In the genomic region with DNA sequence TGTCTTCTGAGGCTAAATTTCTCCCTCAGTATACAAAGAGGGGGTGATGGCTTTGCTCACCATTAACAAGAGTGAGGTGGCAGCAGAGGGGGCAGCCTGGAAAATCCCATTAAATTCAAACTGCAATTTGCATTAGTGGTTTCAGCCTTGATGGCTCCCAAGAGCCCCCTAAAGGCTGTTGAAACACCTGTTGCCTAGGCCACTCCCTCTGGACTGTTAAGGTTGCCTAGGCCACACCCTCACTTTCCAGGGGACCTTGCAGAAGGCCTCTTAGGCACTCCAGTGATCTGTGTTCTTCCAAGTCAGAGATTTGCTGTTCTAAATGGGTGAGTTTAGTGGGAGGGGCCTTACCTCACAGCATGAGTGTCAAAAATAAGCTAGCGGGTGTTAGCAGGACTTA, we compare ENCODE assay signal across 8 mouse cellular contexts.
DNase-seq lines count a peak whose midpoint lies in the region; ATAC-seq and TF ChIP-seq lines count a peak whose summit lies in the region.

No protein-coding gene starts in this region.

- peak in 1 of 2 experiments; percentile 58; a peak in 2 of 4 replicates for TF ChIP-seq CTCF in CH12.LX (conservative IDR thresholded peaks at IDR 0.05 in 1 of 2, IDR thresholded peaks at IDR 0.05 in 1 of 2; ENCODE audit: low read depth in 2 of 2, low read length in 2 of 2)

- peak; percentile 38 for TF ChIP-seq RAD21 in CH12.LX (IDR thresholded peaks at IDR 0.05; ENCODE audit: low read depth, low read length)

- no peak overlapping the region for H3K4me3 ChIP-seq in heart, embryonic 13.5 days
- no peak overlapping the region for H3K4me3 ChIP-seq in CH12.LX (replicated peaks in 1 of 3; ENCODE audit: low read depth in 2 of 3, low read length in 2 of 3, poor library complexity in 1 of 3)
- no peak overlapping the region for H3K4me3 ChIP-seq in hindbrain, embryonic 12.5 days

- TF ChIP-seq POLR2A in CH12.LX (IDR thresholded peaks at IDR 0.05; ENCODE audit: low read depth, low read length): no peak

- peak; percentile 83 for TF ChIP-seq EP300 in CH12.LX (IDR thresholded peaks at IDR 0.05; ENCODE audit: low read length)

- no peak for ATAC-seq in heart, embryonic 13.5 days (ENCODE audit: extremely low read depth, insufficient number of reproducible peaks, low FRiP score, low TSS enrichment)
- ATAC-seq in hindbrain, embryonic 12.5 days (ENCODE audit: low FRiP score): no peak
- peak; percentile 65 for ATAC-seq in megakaryocyte progenitor cell, adult 5-6 weeks (replicated peaks; ENCODE audit: poor library complexity)

- H3K9me3 ChIP-seq in heart, embryonic 13.5 days: no peaks in the 10 kb centered on the region
- no peaks in the 10 kb centered on the region for H3K9me3 ChIP-seq in CH12.LX (replicated peaks; ENCODE audit: low read length)
- no peaks in the 10 kb centered on the region for H3K9me3 ChIP-seq in hindbrain, embryonic 12.5 days (replicated peaks)

- DNase-seq in heart, postnatal 10 days: no peak
- peak; percentile 94 for DNase-seq in CH12.LX (ENCODE audit: extremely low read depth)
- DNase-seq in adrenal gland, adult (ENCODE audit: inconsistent age in 2 of 2, low spot score in 1 of 2): no peak
- no peak for DNase-seq in adrenal gland, adult 2 months
- DNase-seq in left cerebral cortex, adult 8-10 months (ENCODE audit: low spot score in 2 of 2): no peak

- H3K4me2 ChIP-seq in heart, embryonic 13.5 days: no peak overlapping the region
- H3K4me2 ChIP-seq in CH12.LX (ENCODE audit: insufficient read depth, low read depth, poor library complexity, severe bottlenecking): no peak overlapping the region
- H3K4me2 ChIP-seq in hindbrain, embryonic 12.5 days (replicated peaks): no peak overlapping the region

- peaks cover 88% of the 10 kb centered on the region for H3K4me1 ChIP-seq in heart, embryonic 13.5 days
- peaks cover 33 to 99% of the 10 kb centered on the region in 2 experiments for H3K4me1 ChIP-seq in CH12.LX (ENCODE audit: control insufficient read depth in 1 of 2, insufficient read depth in 2 of 2)
- H3K4me1 ChIP-seq in hindbrain, embryonic 12.5 days: peaks cover 80% of the 10 kb centered on the region

- H3K27me3 ChIP-seq in heart, embryonic 13.5 days (replicated peaks): no peaks in the 10 kb centered on the region
- H3K27me3 ChIP-seq in CH12.LX (replicated peaks): no peaks in the 10 kb centered on the region
- H3K27me3 ChIP-seq in hindbrain, embryonic 12.5 days: no peaks in the 10 kb centered on the region

- H3K79me2 ChIP-seq in CH12.LX (replicated peaks; ENCODE audit: control insufficient read depth, extremely low read depth, insufficient read depth, poor library complexity, severe bottlenecking): no peaks in the 10 kb centered on the region

- intact Hi-C loops in heart, postnatal 10 days (cut with DNase I): no loop called here

- peak overlapping the region; percentile 49 for H3K27ac ChIP-seq in heart, embryonic 13.5 days (replicated peaks)
- H3K27ac ChIP-seq in CH12.LX (ENCODE audit: insufficient read depth, low read depth): no peak overlapping the region
- H3K27ac ChIP-seq in hindbrain, embryonic 12.5 days: peak overlapping the region; percentile 95; the same call in 1 of the 2 replicates

- dilution Hi-C loops in CH12.LX (cut with MboI; ENCODE audit: extremely low pct_ligation_motif_present, extremely low pct_unique_long_range_greater_than_20kb, low sequenced_read_pairs): no loop called here

- in situ Hi-C loops in CH12.LX (cut with MboI; ENCODE audit: low pct_ligation_motif_present, low pct_unique_long_range_greater_than_20kb, low sequenced_read_pairs): no loop called here

- H3K36me3 ChIP-seq in heart, embryonic 13.5 days: no peaks in the 10 kb centered on the region
- peaks cover 5 to 32% of the 10 kb centered on the region in 2 experiments for H3K36me3 ChIP-seq in CH12.LX (replicated peaks in 1 of 2; ENCODE audit: control insufficient read depth in 1 of 2, insufficient read depth in 1 of 2, low read length in 1 of 2)
- no peaks in the 10 kb centered on the region for H3K36me3 ChIP-seq in hindbrain, embryonic 12.5 days

- no peak overlapping the region for H3K9ac ChIP-seq in heart, embryonic 13.5 days
- no peak overlapping the region for H3K9ac ChIP-seq in CH12.LX (ENCODE audit: insufficient read depth, low read depth)
- H3K9ac ChIP-seq in hindbrain, embryonic 12.5 days: no peak overlapping the region

- 61% methylated on average over 1 of the region's 1 CpGs for WGBS in heart, embryonic 13.5 days
- WGBS in hindbrain, embryonic 12.5 days: 79% methylated on average over 1 of the region's 1 CpGs

TF ChIP-seq in CH12.LX, 34 proteins besides CTCF, POLR2A, EP300 and RAD21:
- TF ChIP-seq ZMIZ1 (IDR thresholded peaks at IDR 0.05; ENCODE audit: low read depth, low read length) (peak; percentile 37; the same call in 1 of the 2 replicates), MAX (IDR thresholded peaks at IDR 0.05; ENCODE audit: low read length) (0 out of 2 replicates have a peak, but pooled peaks have one; percentile 57), ZNF384 (IDR thresholded peaks at IDR 0.05; ENCODE audit: low read depth, low read length) (no peak), MAZ (IDR thresholded peaks at IDR 0.05; ENCODE audit: low read depth, low read length) (peak; percentile 74; the same call in 1 of the 2 replicates), ZC3H11A (IDR thresholded peaks at IDR 0.05; ENCODE audit: low read depth, low read length) (no peak), TBP (conservative IDR thresholded peaks at IDR 0.05; ENCODE audit: low read depth, low read length) (no peak), PAX5 (IDR thresholded peaks at IDR 0.05; ENCODE audit: low read length) (no peak), SIN3A (IDR thresholded peaks at IDR 0.05; ENCODE audit: low read length) (peak; percentile 65; the same call in 1 of the 2 replicates), USF2 (conservative IDR thresholded peaks at IDR 0.05; ENCODE audit: low read depth, low read length) (no peak), MAFK (IDR thresholded peaks at IDR 0.05; ENCODE audit: insufficient replicate concordance, low read length) (peak; percentile 38; the same call in 1 of the 2 replicates), MEF2A (IDR thresholded peaks at IDR 0.05; ENCODE audit: borderline replicate concordance, low read depth, low read length) (peak; percentile 70; the same call in 1 of the 2 replicates), IRF4 (IDR thresholded peaks at IDR 0.05; ENCODE audit: low read depth, low read length) (peak; percentile 30; the same call in 1 of the 2 replicates), MXI1 (IDR thresholded peaks at IDR 0.05; ENCODE audit: low read depth, low read length) (peak; percentile 44; the same call in 1 of the 2 replicates), BHLHE40 (IDR thresholded peaks at IDR 0.05; ENCODE audit: low read depth, low read length) (peak; percentile 38; the same call in 1 of the 2 replicates), SMC3 (IDR thresholded peaks at IDR 0.05; ENCODE audit: low read depth, low read length) (peak; percentile 29), KAT2A (IDR thresholded peaks at IDR 0.05; ENCODE audit: insufficient replicate concordance, low read length) (0 out of 2 replicates have a peak, but pooled peaks have one; percentile 35), ETS1 (conservative IDR thresholded peaks at IDR 0.05; ENCODE audit: low read depth, low read length) (peak; percentile 58; the same call in 1 of the 2 replicates), ELF1 (IDR thresholded peaks at IDR 0.05; ENCODE audit: low read depth, low read length) (no peak), TCF12 (IDR thresholded peaks at IDR 0.05; ENCODE audit: low read depth, low read length) (peak; percentile 81)
